Mouse (Mus musculus) liver, embryonic 14.5 days (tissue): Measurements from ENCODE around the gene Lce1a2.

ENCODE experiments used
- CTCF ChIP-seq: IDR thresholded peaks from 2 replicates; pipeline ENCODE4 v1.5.1; 2016; ENCODE audit warnings: antibody characterized with exemption, low read depth, control low read depth
- EP300 ChIP-seq: IDR thresholded peaks from 2 replicates; pipeline ENCODE4 v1.6.1; 2016; ENCODE audit warnings: antibody characterized with exemption, low read depth

GRCm38 (mm10) chr3:92687110-92687509 is 17.0 kb upstream of the Lce1a2 start, which contains the start of gene Lce1d:
- no peak for TF ChIP-seq CTCF
- no peak for TF ChIP-seq EP300
